Mouse (Mus musculus) neural tube, embryonic 10.5 days (tissue): Measurements from ENCODE around the gene Alk.
A peak's percentile ranks its signal among the peaks of the same experiment; 100 is the strongest.

Experiments
- DNase-seq: peaks from one replicate; pipeline ENCODE4 v3.0.0-alpha.2; 2017; ENCODE audit warnings: low spot score; ENCODE audit errors: extremely low spot score

Gene Alk

DNA sequence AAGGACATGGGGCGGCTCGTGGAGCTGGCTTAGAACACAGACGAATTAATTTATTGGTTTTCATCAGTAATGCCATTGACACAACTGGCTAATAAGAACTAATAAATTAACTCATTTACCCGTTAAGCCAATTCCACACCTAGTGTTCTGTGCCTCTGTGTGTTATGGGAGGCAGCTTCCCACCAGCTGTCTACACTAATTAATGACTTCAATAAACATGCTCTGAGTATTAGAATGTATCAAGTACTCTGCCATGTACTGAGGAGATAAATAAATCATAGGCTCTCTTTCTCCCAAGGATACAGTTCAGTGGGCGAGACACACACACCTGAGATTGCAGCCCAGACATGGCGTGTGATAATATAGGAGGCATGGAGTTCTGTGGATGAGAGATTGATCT lies 723.1 kb downstream of the Alk start:
- DNase-seq = no peak

DNA sequence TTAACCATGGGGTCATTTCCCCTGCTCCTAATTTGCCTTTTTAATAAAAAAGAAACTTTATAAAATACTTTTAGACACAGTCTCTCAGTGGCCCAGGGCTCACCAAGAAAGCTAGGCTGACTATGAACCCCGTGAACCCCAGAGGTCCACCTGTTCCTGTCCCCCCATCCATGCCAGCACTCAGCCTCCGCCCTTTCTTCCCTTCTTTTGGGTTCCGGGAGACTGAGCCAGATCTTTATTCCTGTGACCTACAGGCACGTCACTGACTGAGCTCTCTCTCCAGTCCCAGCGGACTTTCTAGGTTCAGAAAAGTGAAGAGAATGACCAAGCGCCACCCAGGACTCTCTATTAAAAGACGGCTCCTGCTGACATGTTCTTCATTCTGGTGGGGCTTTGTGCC lies 728.9 kb downstream of the Alk start:
- no peak for DNase-seq

DNA sequence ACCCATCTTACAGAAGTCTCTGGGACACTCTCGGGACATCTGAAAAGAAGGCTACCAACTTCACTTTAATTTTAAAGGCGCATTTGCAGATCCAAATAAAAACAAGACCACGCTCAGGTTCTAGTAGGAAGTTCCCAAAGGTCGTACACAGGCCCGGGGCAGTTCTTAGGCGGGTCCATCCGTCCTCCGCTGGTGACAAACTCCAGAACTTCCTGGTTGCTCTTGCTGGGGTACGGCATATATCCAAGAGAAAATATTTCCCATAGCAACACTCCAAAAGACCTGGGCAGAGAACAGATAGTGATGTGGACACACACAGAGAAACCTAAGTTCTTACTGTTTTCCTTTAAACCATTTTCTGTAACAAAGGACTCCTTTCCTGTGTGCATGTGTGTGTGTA lies 729.6 kb downstream of the Alk start:
- DNase-seq = no peak

DNA sequence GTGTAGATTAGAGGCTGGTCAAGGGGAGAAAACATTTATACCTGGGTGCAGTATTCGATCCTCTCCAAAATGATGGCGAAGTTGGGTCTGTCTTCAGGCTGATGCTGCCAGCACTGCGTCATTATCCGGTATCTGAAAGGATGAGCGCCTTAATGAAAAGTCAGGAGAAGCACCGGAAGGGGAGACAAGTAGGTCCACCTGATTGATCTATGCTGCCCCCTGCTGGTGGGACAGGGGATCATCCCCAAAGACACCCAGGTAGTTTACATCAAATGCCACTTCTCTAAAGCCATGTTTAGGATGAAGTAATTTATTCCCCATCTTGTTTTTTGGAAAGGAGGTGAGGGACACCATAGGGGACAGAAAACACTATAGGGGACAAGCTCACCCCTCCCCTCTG lies 730.4 kb downstream of the Alk start:
- peak; percentile 53 for DNase-seq

DNA sequence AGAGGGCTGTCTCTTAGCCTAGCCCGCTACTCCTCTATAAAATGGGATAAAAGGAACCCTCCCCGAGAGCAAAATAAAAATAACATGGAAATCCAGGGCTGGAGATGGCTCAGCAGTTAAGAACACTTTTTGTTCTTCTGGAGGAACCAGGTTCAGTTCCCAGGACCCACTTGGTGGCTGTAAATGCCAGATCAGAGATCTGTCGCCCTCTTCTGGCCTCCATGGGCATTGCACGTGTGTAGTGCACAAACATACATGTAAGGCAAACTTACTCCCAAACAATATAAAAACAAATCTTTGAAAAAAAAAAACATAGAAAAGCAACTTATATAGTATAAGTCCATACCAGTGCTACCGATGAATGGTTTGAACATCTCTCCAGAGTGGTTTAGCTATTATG lies 731.5 kb downstream of the Alk start:
- peak; percentile 28 for DNase-seq

DNA sequence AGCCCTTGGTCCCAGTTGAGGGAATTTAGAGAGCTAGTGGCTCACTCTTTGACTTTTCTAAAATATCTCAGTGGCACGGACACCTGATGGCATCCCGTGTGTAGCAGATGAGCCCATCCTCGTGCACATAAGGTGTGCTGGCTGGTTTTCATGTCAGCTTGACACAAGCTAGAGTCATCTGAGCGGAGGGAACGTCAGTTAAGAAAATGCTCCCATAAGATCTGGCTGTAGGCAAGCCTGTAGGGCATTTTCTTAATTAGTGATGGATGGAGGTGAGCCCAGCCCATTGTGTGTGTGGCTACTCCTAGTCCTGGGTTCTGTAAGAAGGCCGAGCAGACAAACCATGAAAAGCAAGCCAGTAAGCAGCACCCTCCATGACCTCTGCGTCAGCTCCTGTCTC lies 732.4 kb downstream of the Alk start:
- DNase-seq = no peak

DNA sequence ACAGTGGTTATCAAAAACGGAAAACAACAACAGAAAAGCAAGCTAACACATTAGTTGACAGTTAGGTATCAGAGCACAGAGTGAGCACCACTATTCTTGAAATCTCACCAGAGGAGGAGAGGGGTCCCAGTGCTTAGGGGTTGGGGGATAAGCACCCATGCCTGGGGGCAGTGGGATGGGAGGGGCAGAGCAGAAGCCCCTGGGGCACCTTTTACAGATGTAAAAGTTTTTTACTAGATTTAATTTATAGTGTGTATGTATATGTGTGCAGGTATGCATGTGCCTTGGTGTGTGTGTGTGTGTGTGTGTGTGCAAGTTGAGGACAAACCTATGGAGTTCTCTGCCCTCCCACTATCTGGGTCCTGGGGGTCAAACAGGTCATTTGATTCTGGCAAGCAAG lies 733.8 kb downstream of the Alk start:
- DNase-seq = no peak

DNA sequence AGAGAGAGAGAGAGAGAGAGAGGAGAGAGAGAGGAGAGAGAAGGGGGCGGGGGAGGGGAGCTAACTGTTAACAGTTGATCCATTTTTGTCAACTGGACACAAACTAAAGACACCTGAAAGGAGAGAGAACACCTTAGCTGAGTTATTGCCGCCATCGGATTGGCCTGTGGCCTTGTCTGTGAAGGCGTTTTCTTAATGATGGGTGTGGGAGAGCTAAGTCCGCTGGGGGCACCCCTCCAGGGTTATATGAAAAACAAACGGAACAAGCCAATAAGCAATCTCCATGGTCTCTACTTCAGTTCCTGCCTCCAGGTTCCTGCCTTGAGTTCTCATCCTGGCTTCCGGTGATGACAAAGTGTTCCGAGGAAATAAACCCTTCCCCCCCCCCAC lies 734.2 kb downstream of the Alk start:
- DNase-seq = no peak

DNA sequence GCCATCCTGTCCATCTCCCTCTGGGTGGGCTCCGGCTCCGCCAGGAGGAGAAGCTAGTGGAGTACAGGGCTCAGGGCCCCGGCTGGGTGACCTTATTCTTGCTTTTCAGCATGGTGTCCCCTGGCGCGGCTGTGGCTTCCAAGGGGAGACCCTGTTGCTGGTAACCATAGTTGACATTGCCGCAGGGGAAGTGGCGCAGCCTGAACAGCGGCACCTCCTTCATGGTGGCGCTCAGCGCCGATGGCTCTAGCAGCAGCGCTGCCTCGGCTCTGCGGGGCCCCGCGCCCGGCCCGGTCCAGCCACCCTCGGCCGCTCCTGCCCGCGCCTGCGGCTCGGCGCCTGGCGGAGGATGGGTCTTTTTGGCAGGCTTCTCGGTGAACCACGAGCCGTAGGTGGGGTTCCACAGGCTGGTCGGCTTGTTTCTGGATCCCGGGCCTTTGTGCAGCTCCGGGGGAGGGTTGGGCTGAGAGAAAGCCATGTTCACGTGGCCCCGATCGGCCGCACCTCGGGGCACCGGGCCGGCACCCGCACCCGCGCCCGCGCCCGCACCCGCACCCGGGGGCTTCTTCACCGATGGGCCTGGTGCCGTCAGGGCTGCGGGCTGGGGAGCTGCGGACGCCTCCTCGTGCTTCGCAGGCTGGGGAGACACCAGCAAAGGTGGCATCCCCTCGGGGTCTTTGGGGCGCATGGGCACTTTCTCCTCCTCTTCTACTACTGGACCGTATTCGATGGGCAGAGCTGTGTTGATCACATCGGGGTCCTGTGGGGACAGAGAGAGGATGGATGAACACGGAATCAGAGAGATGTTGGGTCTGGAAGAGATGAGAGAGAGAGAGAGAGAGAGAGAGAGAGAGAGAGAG lies 734.8 kb downstream of the Alk start:
- DNase-seq = peak; percentile 76

DNA sequence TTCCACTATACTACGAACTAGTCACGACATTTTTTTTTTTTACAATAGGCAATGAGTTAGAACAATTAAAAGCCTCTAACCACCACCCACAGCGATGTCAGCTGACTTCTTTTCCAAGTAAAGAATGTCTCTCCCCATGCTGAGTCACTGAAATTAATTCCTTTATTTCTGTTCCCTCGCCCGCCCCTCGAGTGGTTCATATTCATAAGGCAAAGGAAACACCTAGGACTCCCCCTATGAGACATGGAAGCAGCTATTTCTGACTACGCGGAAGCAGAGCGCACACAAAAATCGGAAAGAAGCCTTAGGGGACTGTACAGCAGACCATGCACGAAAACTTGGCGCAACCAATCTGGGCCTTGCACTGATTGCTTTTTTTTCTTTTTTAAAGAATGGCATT lies 735.6 kb downstream of the Alk start:
- DNase-seq = no peak

DNA sequence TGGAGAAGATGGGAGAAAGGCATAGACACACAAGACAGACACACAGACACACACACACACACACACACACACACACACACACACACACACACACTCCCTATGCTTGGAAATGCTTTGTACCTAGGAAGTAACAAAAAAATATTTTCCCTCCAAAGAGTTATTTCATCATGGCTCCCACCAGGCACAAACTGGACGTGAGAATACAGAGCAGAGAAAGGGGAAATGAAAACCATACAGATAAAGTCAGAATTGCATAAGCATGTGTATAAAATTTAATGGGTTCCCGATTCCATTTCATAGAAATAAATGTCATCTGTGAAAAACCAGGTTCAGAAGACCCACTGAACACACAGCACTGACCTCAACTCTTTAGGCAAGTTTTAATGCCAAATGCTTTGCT lies 736.5 kb downstream of the Alk start:
- DNase-seq = no peak

DNA sequence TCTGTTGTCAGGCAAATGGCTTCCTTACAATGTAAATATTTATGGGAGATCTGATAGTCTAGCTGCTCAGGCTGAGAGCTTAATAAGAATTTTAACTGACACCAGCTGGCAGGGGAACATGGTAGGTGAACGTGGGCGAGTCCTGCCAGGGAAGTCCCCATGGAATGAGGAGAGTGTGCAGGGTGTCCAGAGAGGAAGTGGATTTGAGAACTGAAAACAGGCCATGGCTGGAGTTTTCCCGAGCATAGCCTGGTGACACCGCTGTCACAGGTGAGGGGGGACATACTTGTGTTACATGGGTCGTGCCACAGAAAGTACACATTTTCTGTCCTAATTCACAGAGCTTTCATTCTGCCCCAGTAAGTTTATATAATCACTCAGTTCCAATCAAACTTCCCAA lies 739.0 kb downstream of the Alk start:
- no peak for DNase-seq

DNA sequence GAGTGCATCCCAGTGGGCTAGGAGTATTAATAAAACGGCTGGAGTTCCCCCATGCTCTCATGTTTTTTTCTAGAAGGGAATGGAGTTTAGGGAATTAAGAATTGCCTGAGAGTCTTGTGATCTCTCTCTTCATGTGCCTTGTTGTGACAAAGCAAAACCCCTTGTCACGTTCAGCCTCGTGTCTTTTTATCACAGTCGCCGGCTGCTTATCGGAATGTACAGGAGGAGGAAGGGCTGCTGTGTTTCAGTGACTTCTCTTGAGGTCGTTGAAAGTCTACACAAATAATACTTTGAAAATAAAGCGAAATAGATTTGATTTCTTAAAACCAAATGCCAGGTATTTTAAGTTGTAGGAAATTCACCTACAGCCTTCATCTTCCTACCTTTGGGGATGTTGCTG lies 740.4 kb downstream of the Alk start:
- DNase-seq = no peak

DNA sequence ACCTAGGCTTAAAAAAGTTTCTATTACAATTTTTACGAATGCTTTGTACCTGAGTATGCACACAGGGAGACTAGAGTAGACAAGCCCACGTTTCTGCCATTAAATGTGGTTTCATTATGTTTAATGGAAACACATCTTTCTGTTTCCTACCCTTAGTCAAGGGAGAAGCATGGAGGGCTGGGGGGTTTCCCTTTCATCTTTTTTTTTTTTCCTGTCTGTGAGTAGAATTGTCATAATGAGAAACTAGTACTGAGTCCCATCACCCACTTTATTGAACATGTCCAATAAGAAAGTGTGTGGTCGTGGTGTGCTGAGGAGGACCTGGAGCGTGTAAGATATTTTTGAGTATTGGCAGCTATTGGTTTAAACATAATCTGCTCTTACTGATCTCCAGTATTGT lies 741.5 kb downstream of the Alk start:
- no peak for DNase-seq

DNA sequence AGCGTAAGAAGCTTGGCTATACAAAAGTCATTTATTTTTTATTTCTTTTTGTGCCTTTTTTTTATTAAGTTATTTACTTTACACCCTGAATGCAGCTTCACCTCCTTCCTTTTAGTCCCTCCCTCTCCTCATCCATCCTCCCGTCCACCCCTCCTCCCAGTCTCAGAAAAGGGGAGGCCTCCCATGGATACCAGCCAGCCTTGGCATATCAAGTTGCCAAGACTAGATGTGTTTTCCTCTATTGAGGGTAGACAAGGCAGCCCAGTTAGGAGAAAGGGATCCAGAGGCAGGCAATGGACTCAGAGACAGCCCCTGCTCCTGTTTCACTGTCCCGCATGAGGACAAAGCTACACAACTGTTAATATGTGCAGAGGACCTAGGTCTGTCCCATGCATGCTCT lies 742.2 kb downstream of the Alk start:
- DNase-seq = no peak

DNA sequence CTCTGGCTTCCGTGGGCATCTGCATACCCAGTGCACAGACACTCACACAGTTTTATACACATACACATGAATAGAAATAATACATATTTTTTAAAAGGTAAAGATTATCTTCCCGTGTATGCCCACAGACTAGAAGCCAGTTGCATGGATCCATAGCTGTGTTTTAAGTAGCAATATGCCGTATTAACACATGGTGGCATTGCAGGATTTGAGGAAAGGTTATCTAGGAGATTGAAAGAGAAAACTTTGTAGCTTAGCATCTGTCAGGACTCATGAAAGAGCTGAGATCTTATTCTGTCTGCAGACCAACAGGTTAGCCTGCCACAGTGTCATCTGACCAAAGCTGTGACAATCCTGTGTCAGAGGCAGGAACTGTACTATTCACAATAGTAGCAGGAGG lies 772.5 kb downstream of the Alk start:
- no peak for DNase-seq

DNA sequence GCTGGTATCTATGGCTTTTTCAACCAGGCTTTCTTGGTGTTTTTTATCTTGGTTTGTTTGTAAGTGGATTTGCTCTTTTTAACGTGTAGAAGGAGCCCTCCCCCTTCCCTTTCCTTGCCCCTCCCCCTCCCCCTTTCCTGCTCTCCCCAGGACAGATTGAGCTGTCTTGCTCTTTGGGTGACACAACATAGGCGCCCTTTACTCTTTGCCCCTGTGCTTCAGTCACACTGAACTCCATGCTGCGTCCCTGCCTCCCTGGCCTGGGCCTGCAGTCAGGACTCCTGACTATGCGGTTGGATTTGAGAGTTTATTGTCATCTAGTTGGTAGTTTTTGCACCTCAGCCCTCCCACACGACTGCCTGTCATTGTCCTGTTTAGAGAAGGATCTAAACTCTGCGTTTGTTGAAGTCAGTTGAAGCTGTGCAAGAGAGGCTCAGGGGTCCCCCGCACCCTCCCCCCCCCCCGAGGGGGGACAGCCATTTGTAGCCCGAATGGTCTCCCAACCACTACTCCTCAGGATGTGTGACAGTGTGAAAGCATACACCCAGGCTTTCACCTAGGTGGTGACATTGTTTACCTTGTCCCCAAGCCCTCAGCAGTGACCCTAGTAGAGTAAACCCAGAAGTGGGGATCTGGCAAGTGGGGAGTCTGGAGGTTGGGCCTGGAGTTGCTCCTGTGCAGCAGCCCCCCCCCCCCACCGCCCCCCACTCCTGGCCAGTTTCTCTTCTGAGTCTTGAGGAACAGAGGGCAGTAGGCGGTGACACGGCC lies 775.6 kb downstream of the Alk start:
- DNase-seq = no peak

DNA sequence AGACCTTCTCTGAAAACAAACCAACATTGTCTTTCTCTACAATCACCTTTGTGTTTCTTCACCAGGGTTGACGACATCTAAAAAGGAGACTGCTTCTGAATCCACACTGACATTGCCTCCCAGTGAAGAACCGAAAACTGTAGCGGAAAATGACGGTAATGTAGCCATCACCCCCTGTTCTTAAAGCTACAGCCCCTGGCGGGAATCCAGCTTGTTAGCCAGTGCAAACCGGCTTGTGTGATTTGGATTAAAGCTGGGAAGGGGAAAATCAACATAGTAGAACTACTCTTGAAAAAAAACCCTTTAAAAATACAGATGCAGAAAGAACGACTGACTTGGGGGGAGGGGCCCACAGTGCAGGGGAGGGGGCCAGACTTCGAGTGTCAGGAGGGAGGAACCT lies 776.8 kb downstream of the Alk start:
- no peak for DNase-seq

DNA sequence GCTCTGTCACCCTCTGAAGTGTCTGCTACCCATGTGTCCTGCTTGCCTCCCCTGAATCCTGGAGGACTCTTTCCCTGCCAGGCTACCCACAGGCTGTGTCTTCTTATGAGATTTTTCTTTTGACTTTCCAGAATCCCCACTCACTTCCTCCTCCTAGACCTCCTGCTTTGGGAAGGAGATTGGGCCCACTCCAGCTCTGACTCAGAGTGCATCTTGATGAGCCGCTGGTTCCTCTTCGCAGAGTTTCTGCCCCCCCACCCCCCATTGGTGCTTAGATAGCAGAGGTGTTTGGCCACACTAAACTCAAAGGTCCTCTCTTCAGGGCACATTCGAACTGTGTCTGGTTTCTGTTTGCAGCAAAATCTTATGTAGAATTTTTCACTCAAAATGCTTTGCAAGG lies 777.8 kb downstream of the Alk start:
- no peak for DNase-seq

DNA sequence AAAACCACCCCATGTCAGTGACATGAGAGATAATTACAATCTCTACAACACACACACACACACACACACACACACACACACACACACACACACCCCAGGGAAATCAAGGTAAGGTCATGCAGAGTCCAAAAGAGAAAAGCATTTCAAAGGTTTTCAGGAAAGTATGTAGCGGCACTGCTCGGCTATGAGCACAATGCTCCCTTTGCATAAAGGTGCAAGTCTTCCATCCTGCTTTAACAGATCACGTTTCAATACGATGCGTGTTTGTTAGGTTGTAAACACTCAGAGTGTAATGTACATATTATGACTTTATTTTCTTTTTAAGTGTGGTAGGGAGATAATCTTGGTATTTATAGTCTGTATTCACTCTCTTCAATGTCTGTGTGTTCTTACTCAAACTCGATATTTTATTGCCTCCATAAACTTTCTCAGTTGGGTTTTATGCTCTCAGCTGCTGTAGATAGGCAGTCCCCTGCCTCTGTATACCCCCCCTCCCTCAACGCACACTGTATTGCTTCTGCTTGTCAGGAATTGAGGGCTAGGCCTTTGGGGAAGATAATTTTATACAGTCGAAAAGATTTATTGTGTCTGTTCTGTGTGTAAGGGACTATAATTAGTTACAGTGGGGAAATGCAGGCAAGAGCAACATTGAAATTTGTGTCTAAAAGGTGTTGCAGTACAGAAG lies 780.7 kb downstream of the Alk start:
- DNase-seq = no peak
